Mouse (Mus musculus) frontal cortex, adult (tissue): ENCODE measurements at regions not wholly inside any gene's neighbourhood (a gene's known extent, or its start where the extent isn't known, plus 50 kb on each side); places are given as distances from the start of the nearest gene placed in this dataset.
"Not testable (repeated sequence)": the region's sequence is repeated elsewhere in the genome, so short reads cannot be mapped to it uniquely, and the experiment has no call there.

Experiments
- ATAC-seq: cut with Nextera tagmentation; 2 replicates; pipeline ENCODE4 v1.9.2; 2017; ENCODE audit warnings: mild to moderate bottlenecking, moderate library complexity, mixed read lengths; ENCODE audit not compliant: low TSS enrichment

GRCm38 (mm10) chr6:22789731-22790130, 85.6 kb upstream of the Ptprz1 start:
- not testable (repeated sequence) for ATAC-seq

DNA sequence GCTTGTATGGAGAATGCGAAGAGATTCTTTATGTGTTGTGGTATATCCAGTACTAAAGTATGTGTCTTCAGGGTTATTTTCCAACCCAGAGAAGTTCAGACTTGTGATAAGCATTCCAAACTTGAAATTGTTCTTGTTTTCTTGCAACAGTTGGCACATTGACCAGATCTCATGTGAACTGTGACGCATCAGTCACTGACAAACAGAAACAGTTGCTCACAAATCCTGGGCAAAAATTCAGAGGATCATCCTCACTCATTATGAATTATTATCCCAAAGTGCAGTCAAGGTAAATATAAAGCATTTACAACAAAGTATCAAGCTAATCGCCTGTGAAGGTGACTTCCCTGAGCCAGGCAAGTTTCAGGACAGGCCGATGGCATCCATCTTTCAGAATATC, 83.5 kb upstream of the Ptprz1 start:
- no peak for ATAC-seq

DNA sequence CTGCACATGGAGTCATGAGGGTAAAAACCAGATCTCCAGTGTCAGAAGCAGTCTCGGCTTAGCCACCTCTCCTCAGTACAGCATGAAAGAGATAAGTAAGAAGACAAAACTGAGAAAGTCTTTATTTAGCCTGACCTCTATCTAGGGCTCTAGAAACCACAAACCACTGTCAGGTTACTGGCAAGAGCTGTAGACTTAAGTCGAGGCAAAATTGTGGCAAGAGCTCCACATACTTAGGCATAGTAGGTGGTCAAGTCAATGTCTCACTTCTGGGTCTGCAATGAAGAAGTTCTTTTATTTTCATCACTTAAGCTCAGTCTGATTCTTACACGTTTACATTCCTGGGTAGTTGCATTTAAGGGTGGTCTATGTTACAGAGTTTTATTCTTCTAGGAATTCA, 82.7 kb upstream of the Ptprz1 start:
- no peak for ATAC-seq

GRCm38 (mm10) chr6:22794071-22794721, 81.1 kb upstream of the Ptprz1 start:
- peak; percentile 96 for ATAC-seq

DNA sequence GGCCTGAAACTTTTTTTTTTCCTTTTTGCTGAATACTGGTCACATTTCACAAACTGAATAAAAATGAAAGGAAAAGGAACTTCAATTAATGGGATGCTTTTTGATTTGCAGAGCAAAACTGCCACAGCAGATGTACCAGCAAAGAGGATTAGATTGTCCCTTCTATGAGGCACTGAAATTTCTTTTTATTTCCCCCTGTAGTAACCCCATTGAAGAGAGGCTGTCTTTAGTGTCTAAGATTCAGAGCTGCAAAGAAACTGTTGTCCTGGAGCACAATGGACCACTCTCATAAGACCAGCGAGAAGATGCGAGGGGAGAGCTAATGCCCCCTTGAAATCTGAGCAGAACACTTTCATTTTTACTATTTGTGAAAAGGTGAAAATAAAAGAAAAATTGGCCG, 80.5 kb upstream of the Ptprz1 start:
- peak; percentile 18 for ATAC-seq

DNA sequence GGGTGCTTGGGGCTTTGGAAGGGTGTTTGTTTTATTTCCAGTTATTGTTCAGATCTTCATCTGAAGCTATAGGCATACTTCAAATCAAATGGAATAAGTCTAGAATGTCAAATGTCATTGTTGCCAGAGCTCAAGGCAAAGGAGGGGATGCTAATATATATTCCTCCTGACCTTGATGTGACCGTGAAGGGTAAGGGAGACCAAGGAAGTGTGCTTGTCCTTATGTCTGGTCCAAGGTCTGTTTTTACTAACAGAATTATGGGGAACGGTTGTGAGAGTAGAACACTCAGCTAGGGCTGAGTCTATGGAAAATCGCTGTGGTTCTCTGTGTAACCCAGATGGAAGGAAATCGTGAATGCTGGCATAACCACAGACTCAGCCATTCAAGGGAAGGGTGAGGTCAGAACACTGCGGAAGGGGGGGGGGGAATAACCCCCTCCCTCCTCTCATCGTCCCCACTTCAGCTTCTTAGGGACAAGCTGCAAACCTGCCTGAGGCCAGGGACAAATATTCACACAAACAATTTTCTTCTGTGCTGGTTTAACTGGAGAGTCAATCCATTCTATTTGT, 79.9 kb upstream of the Ptprz1 start:
- ATAC-seq = no peak

DNA sequence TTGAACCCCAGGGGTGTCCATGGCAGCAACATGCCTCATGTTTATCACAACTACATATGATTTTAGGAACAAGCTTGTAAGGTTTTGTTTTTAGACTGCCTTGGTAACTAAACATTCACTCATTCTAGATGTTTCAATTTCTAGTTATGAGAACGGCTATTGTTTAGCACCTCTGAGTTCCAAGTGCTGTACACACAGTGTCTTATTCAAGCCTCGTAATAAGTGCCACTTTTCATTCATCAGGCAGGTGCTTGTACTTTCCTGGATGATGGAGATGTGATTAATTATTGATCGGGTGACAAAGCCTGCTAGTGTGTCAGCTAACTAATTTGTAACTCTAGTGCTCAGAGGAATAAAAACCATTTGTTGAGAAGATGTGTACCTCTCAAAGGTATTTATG, 73.4 kb upstream of the Ptprz1 start:
- ATAC-seq = no peak

GRCm38 (mm10) chr6:22802399-22803092, 72.8 kb upstream of the Ptprz1 start:
- ATAC-seq = no peak

DNA sequence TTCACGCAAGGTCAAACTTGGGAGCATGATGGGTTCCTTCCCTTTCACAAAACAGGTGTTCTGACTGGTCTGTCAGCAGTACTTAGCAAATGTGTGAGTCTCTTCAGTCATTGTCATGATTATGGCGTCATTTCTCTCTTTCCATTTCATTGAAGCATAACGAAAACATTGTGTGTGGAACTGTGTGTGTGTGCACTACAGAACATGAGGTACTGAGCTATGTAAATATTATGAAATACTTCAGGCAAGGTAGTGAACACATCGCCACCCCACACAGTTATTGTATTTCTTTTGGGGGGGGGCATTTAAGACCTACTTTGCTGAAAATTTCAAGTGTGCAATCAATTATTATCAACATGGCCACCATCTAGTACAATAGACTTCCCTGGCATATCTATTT, 71.4 kb upstream of the Ptprz1 start:
- no peak for ATAC-seq

DNA sequence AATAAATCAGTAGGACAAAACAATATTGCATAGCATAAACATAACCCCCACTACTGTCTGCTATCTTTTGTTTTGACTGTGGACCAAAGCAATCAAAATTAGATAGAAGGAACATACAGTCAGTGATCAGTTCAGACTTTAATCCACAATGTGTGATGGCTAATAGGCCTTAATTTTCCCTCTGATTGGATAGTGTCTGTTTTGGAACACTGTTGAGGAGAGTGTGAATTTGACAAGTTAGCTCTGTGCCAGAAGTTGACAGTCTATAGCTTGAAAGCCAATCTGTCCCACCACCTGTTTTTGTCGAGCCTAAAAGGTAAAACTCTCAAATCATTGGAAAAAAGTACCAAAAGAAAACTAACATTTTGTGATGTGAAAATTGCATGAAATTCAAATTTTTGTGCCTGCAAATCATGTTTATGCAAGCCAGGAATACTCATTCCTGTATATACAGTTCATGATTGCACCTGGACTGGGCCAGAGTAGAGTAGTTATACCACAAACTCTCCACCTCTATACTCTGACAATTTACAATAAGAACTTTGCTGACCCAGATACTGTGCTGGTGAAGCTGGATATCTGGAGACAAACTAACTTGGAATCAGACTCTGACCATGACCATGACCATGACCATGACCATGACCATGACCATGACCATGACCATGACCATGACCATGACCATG, 50.1 kb upstream of the Ptprz1 start:
- no peak for ATAC-seq
